Mouse (Mus musculus): ENCODE results near the gene Zfp384. TPM values are rescaled to one million over a fixed set of nuclear protein-coding genes. Genes with fewer than 3 reads are reported as not detected.

Gene Zfp384
- 100 to 1,000 TPM; 105 to 210 (median 160) TPM for total RNA-seq (2018; cell fraction: chromatin; rRNA removed)
- 10 to 100 TPM; 25.5 to 46.2 (median 36.9) TPM for total RNA-seq (2018; cell fraction: cytosol; rRNA removed)
- 100 to 1,000 TPM in 24 of 26 experiments, 10 to 100 TPM in 2; 83.3 to 158 (median 128) TPM for total RNA-seq (2018; cell fraction: nucleus; rRNA removed)
- polyA plus RNA-seq (2018) = 35.4 to 57.8 TPM (median 41.9 TPM) in 3 replicates

GRCm38 (mm10) chr6:125009129-125009180, at the start of gene Zfp384:
Zfp384 (plus strand) TSS chr6:125009145.
- H3K36me3 ChIP-seq (ENCODE audit: inconsistent target) = peaks cover 28% of the 10 kb centered on the region
- WGBS (ENCODE audit: missing documents) = 0% methylated on average over 3 of the region's 3 CpGs
- H3K79me2 ChIP-seq (ENCODE audit: inconsistent target) = peaks cover 39% of the 10 kb centered on the region
- H3K4me3 ChIP-seq (ENCODE audit: inconsistent target) = peak within 1 kb of the TSS; percentile 74
- peak within 1 kb of the TSS; percentile 96 for H3K27ac ChIP-seq

DNA sequence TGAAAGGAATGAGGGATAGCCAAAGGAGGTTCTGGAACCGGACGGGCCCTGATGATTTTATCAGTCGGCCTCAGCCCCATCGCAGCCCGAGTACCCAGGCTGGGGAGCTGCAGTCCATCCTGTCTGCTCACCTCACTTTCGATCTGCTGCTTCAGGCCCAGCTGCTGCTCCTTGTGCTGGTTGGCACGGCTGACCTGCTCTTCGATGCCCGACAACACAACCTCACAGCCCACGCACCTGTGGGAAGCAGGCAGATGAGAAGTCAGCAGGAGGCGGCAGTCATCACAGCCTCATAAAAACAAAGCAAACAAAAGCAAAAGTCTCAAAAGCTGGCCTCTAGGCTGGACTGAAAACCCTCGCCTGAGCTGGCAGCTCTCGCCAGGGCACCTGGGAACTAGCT, 49.0 kb upstream of the Zfp384 start:
- WGBS (ENCODE audit: missing documents) = 94% methylated on average over 11 of the region's 13 CpGs
- H3K27ac ChIP-seq = no peak overlapping the region
- H3K36me3 ChIP-seq (ENCODE audit: inconsistent target) = peaks cover 35% of the 10 kb centered on the region

DNA sequence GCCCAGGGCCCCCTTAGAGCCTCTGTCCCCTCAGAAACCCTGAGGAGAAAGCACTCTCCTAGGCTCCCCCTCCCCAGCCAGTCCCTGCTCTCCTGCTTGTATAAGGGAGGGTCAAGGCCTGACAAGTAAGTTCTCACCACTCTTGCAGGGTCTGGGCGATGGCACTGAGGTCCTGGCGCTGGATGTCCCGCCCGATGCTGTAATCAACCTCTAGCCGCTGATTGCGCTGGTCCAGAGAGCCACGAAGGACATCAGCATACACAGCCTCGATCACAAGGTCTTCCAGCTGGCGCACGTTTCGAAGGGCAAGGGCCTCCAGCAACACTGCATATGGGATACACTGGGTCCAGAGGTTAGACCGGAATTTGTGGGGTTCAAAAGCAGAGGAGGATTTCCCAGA, 47.9 kb upstream of the Zfp384 start:
- H3K4me3 ChIP-seq (ENCODE audit: inconsistent target) = no peak overlapping the region
- H3K79me2 ChIP-seq (ENCODE audit: inconsistent target) = peaks cover 25% of the 10 kb centered on the region
- no peak overlapping the region for H3K27ac ChIP-seq
- WGBS (ENCODE audit: missing documents) = 96% methylated on average over 12 of the region's 12 CpGs
- H3K36me3 ChIP-seq (ENCODE audit: inconsistent target) = peaks cover 35% of the 10 kb centered on the region

More for the DNA sequence above, 49.0 kb upstream of the Zfp384 start:
- H3K4me3 ChIP-seq (ENCODE audit: inconsistent target) = no peak overlapping the region
- H3K79me2 ChIP-seq (ENCODE audit: inconsistent target) = peaks cover 25% of the 10 kb centered on the region

GRCm38 (mm10) chr6:124964638-124965037, 44.3 kb upstream of the Zfp384 start:
- peak overlapping the region; percentile 43 for H3K4me3 ChIP-seq (ENCODE audit: inconsistent target)
- peaks cover 26% of the 10 kb centered on the region for H3K36me3 ChIP-seq (ENCODE audit: inconsistent target)
- H3K79me2 ChIP-seq (ENCODE audit: inconsistent target) = peaks cover 33% of the 10 kb centered on the region
- 10% methylated on average over 12 of the region's 16 CpGs for WGBS (ENCODE audit: missing documents)
- H3K27ac ChIP-seq = peak overlapping the region; percentile 62

DNA sequence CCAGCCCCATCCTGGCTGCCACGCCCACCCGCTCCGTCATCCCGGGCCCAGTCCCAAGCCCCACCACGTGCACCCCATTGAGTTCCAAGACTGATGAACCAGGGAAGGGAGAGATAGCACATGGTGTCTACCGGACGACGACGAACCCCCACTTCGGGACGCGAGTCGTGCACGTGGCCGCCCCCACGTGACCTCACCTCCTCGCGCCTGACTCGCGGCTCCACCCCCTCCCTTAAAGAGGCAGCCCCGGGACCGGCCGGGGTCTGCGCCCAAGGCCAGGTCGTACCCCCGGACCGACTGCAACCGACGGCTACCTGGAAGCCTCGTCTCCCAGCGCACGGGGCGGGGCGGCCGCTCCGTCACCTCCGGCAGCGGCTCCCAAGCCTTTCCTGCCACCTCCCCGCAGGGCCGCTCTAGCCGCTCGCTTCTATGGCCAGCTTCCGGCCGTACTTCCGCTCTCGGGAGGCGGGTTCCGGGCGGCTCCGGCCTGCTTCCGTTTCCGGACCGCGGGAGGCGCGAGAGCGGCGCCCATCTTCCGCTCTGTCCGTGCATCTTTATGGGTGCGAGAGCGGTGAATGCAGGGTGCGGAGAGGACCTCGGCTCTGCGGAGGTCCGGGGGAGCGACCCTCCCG, 43.7 kb upstream of the Zfp384 start, which contains the start of gene Cops7a:
Gene Cops7a (minus strand): TSS at position 451 of the 632 bp plus-strand sequence.
- peaks cover 33% of the 10 kb centered on the region for H3K79me2 ChIP-seq (ENCODE audit: inconsistent target)
- peaks cover 21% of the 10 kb centered on the region for H3K36me3 ChIP-seq (ENCODE audit: inconsistent target)
- H3K27ac ChIP-seq = peak within 1 kb of the TSS; percentile 95
- peak within 1 kb of the TSS; percentile 85 for H3K4me3 ChIP-seq (ENCODE audit: inconsistent target)
- WGBS (ENCODE audit: missing documents) = 2% methylated on average over 58 of the region's 68 CpGs

DNA sequence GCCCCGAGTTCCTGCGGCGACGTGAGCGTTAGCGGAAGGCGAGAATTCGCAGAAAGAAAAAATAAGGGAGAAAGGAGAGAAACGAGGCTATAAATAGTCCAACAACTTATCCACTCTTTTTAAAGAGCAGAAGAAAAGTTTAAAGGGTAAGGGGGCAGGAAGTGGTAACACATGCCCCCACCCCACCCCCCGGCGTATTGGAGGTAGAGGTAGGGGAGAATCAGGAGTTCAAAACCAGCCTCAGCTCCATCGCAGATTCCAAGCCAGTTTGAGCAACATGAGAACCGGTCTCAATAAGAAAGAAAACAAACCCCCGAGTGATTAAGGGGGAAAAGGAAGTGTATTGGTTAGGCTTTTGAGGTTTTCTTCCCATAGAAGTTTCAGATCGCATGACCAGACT, 43.2 kb upstream of the Zfp384 start:
- peak overlapping the region; percentile 95 for H3K27ac ChIP-seq
- H3K4me3 ChIP-seq (ENCODE audit: inconsistent target) = peak overlapping the region; percentile 85
- H3K79me2 ChIP-seq (ENCODE audit: inconsistent target) = peaks cover 33% of the 10 kb centered on the region
- H3K36me3 ChIP-seq (ENCODE audit: inconsistent target) = peaks cover 17% of the 10 kb centered on the region
- 1% methylated on average over 15 of the region's 15 CpGs for WGBS (ENCODE audit: missing documents)

GRCm38 (mm10) chr6:124966466-124967118, 42.4 kb upstream of the Zfp384 start:
- H3K27ac ChIP-seq = peak overlapping the region; percentile 95
- 88% methylated on average over 6 of the region's 7 CpGs for WGBS (ENCODE audit: missing documents)
- peaks cover 33% of the 10 kb centered on the region for H3K79me2 ChIP-seq (ENCODE audit: inconsistent target)
- peak overlapping the region; percentile 85 for H3K4me3 ChIP-seq (ENCODE audit: inconsistent target)
- H3K36me3 ChIP-seq (ENCODE audit: inconsistent target) = peaks cover 8% of the 10 kb centered on the region

DNA sequence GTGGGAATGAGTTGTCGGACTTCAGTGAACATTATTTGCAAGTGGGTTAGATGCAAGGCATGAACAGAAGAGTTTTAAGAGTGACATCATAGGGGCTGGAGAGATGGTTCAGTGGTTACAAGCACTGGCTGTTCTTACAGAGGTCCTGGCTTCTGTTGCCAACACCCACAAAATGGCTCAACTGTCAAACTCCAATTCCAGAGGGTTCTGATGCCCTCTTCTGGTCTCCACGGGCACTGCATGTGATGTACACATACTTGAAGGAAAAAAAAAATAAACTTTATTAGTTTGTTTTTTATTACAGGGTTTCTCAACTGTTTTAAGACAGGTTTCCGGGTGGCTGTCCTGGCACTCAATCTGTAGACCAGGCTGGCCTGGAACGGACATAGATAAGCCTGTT, 41.2 kb upstream of the Zfp384 start:
- peaks cover 30% of the 10 kb centered on the region for H3K79me2 ChIP-seq (ENCODE audit: inconsistent target)
- no peak overlapping the region for H3K27ac ChIP-seq
- H3K4me3 ChIP-seq (ENCODE audit: inconsistent target) = no peak overlapping the region
- 82% methylated on average over 4 of the region's 4 CpGs for WGBS (ENCODE audit: missing documents)
- H3K36me3 ChIP-seq (ENCODE audit: inconsistent target) = no peaks in the 10 kb centered on the region

- peak overlapping the region; percentile 34; the same call in 1 of the 2 replicates for H3K27ac ChIP-seq
- H3K4me3 ChIP-seq (ENCODE audit: inconsistent target) = no peak overlapping the region
- H3K79me2 ChIP-seq (ENCODE audit: inconsistent target) = no peaks in the 10 kb centered on the region
- 84% methylated on average over 4 of the region's 4 CpGs for WGBS (ENCODE audit: missing documents)
- H3K36me3 ChIP-seq (ENCODE audit: inconsistent target) = no peaks in the 10 kb centered on the region
These were observed 16.7 kb upstream of the Zfp384 start for GRCm38 (mm10) chr6:124992241-124992640.

- H3K36me3 ChIP-seq (ENCODE audit: inconsistent target) = no peaks in the 10 kb centered on the region
- H3K27ac ChIP-seq = peak overlapping the region; percentile 34
- WGBS (ENCODE audit: missing documents) = 87% methylated on average over 9 of the region's 9 CpGs
- no peak overlapping the region for H3K4me3 ChIP-seq (ENCODE audit: inconsistent target)
- H3K79me2 ChIP-seq (ENCODE audit: inconsistent target) = no peaks in the 10 kb centered on the region
These were observed 15.6 kb upstream of the Zfp384 start for GRCm38 (mm10) chr6:124993365-124993764.

GRCm38 (mm10) chr6:124993876-124994275, 15.1 kb upstream of the Zfp384 start:
- H3K4me3 ChIP-seq (ENCODE audit: inconsistent target) = no peak overlapping the region
- WGBS (ENCODE audit: missing documents) = 61% methylated on average over 6 of the region's 11 CpGs

GRCm38 (mm10) chr6:124995246-124995645, 13.7 kb upstream of the Zfp384 start:
- no peak overlapping the region for H3K27ac ChIP-seq
- 59% methylated on average over 7 of the region's 7 CpGs for WGBS (ENCODE audit: missing documents)
- H3K36me3 ChIP-seq (ENCODE audit: inconsistent target) = no peaks in the 10 kb centered on the region

More at GRCm38 (mm10) chr6:124993876-124994275, 15.1 kb upstream of the Zfp384 start:
- Histone ChIP-seq H3K79me2 (ENCODE audit: inconsistent target) (no peaks in the 10 kb centered on the region), H3K27ac (peak overlapping the region; percentile 34), H3K36me3 (ENCODE audit: inconsistent target) (no peaks in the 10 kb centered on the region)

GRCm38 (mm10) chr6:124995831-124996403, 13.0 kb upstream of the Zfp384 start:
- WGBS (ENCODE audit: missing documents) = 66% methylated on average over 8 of the region's 8 CpGs
- Histone ChIP-seq H3K79me2 (ENCODE audit: inconsistent target) (no peaks in the 10 kb centered on the region), H3K36me3 (ENCODE audit: inconsistent target) (no peaks in the 10 kb centered on the region), H3K27ac (no peak overlapping the region), H3K4me3 (ENCODE audit: inconsistent target) (no peak overlapping the region)

More at GRCm38 (mm10) chr6:124995246-124995645, 13.7 kb upstream of the Zfp384 start:
- H3K4me3 ChIP-seq (ENCODE audit: inconsistent target) = no peak overlapping the region
- H3K79me2 ChIP-seq (ENCODE audit: inconsistent target) = no peaks in the 10 kb centered on the region

GRCm38 (mm10) chr6:124996551-124997501, 12.1 kb upstream of the Zfp384 start, which contains the start of gene Pianp:
Pianp (plus strand) TSS chr6:124996694.
- no peak within 1 kb of the TSS for H3K27ac ChIP-seq
- WGBS (ENCODE audit: missing documents) = 2% methylated on average over 66 of the region's 78 CpGs
- peak within 1 kb of the TSS; percentile 10; the same call in 1 of the 2 replicates for H3K4me3 ChIP-seq (ENCODE audit: inconsistent target)
- no peaks in the 10 kb centered on the region for H3K79me2 ChIP-seq (ENCODE audit: inconsistent target)
- no peaks in the 10 kb centered on the region for H3K36me3 ChIP-seq (ENCODE audit: inconsistent target)
